Mouse (Mus musculus) mammary gland, adult 2 months (tissue): ENCODE results near the gene Isg20l2. TPM values are rescaled to one million over a fixed set of nuclear protein-coding genes. Genes with fewer than 3 reads are reported as not detected.

Experiments used
- polyA plus RNA-seq: library from polyadenylated mRNA; depleted of rRNA; stranded (reverse); fragments of >200 nt; gene quantifications from 2 replicates; pipeline ENCODE4 v1.2.3, GENCODE M21; 2012; ENCODE audit warnings: low replicate concordance; rRNA removed

Gene Isg20l2
- polyA plus RNA-seq: 13.4 and 17.8 TPM in 2 replicates

DNA sequence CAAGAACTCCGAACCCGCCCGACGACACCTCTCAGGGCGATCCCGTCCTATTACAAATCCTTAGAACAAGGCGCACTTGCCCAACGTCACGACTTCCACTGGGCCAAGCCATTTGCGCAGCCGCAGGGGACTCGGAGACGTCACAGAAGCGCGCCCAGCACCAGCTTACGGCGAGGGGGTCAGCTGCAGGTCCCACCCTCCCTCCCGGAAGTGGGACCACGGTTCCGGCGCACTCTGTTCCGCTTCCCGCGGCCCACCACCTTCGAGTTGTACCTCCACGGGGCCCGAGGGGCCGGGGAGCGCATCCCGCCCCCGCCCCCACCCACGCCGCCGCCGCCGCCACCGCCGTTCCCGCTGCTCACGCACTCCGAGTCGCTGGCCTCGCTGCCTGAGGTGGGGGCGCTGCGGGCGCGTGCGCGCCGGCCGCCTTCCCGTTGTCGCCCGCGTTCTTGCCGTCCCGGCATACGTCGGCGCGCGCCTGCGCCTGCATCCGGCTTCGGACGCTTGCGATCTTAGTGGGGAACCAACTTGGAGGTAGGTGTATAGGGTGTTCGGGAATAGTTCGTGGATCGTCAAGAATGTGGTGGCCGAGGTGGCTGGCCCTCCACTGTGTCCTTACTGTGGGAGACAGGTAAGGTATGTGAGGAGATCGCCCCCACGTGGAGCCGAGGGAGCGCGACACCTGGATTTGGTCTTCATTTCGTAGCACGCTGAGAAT is at the start of gene Isg20l2, which contains the start of gene Rrnad1:
Isg20l2 (plus strand) TSS at position 237 of the 718 bp plus-strand sequence.
Rrnad1 (minus strand) TSS at position 640 of the 718 bp plus-strand sequence.

DNA sequence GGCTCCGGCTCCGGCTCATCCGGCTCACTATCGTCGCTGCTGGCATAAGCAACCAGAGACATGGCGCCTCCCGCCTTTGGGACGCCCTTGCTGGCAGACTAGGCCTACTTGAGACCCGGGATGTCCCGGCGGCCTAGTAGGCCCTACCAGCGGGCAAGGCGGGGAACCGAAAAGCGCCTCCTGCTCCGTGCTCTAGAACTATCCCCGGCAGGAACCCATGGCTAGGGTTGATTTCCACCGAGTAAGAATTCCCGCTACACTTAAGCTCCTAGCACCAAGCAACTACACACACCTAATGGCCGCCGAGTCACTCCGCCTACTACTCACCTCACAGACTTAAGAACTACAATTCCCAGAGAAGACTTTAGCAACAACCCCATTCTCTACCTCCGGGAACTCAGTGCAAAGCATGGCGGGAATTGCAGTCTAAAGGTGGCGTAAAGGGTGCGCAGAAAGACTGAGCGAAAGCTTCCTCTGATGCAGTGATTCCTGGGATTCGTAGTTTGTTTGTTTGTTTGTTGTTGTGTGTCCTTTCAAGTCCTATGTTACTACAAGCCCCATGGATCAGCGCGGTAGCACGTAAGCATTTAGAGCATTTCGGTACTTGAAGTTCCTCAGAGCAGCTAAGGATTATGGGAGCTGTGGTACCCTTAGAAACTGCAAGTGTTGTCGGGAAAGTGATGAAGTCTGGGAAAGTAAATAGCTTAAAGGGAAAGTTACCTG is 44.7 kb upstream of the Isg20l2 start, which contains the start of gene Prcc:
Prcc (minus strand) TSS at position 328 of the 723 bp plus-strand sequence.

DNA sequence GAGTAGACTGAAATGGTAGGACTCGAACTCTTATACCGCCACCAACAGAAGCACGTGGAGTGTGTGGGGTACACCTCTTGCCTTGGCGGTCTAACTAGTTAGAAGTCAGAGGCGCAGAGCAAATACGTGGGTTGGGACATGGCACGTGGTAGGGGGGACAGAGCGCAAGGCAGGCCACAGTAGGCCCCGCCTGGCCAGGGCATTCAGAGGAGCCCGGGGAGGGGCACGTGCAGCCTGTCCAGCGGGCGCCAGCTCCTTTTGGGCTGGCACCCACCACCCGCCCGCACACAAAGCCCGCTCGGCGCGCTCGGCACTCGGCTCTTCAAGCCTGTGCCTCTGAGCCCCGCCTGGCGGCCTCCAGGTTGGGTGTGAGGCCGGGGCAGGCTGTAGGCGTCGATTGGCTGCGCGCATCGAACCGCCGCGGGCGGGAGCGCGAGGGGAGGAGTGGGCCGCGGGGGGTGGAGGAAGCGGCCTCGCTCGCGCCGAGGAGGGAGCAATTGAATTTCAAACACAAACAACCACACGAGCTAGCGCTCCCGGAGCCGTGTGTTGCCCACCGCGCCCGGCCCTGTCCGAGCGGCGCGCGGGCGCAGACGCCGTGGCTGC is 24.1 kb upstream of the Isg20l2 start, which contains the start of gene Hdgf:
Hdgf (plus strand) TSS at position 442 of the 606 bp plus-strand sequence.

DNA sequence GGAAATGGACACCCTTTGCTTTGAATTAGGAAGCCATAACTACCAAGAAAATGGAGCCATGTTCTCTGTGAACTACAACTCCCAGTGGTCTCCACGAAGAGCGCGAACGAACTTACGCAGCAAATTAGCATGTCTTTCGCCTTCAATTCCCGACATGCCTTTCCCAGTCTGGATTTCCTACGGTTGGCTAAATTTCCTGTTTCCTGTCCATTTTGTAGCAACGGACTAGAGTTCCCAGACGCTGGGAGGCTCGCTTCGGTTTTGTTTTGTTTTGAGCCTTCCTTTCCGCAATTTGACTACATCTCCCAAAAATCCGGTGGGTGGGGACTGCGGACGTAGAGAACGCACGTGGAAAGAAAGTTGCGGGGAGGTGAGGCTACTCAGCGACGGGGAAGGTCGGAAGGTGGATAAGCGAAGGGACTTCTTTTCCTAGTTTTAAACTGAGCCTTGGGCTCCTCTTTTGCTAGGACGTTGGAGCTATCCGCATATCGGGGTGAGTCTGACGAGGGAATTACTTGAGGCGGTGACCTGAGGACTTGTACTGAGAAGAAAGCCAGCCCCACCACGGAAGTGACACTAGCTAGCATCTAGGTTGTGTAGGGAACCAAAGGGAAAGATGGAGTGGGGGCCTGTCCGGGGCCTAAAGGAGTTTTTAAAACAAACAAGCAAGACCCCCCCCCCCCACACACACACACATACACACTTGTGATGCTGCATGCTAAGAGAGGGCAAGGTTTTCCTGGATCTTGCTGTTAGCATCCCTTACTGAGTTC is 10.6 kb upstream of the Isg20l2 start, which contains the start of gene Mrpl24:
Mrpl24 (plus strand) TSS at position 171 of the 773 bp plus-strand sequence.

DNA sequence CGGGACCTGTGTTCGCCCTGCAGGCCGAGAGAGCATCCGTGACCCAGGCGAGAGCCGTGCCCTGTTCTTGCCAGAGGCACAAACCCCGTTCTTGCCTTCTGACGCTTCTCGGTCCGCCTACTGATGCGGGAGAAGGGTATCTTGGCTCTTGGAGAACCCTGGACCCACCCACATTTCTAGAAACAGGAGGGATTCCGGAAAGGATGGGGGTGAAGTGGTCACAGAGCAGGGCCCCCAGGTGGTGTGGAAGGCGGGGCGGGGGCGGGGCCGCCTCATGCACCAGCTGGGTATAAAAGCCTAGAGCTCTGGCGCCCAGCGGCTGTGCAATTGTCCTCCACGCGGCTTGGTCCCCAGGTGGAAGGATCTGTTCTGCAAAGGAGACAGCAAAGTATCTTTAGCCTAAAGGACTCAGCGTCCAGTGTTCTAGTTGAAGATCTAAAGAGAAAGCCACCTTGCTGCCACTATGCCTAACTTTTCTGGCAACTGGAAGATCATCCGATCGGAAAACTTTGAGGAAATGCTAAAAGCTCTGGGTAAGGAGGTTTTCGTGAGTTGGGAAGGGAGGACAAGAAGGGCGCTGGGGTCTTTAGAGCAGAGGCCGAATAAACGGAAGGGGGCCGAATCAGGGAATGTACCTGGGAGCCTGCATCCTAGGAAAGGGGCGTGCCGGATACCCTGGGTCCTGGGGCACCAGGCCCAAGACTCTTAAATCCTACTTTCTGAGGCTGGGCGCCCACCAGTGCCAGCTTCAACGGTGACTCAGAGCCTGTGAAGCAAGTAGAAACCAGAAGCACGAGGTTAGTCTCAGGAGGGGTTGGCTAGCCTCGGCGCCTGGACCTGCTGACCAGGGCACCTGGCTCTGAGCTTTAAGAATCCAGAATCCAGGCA is 18.5 kb downstream of the Isg20l2 start, which contains the start of gene Crabp2:
Crabp2 (plus strand) TSS at position 289 of the 888 bp plus-strand sequence.

DNA sequence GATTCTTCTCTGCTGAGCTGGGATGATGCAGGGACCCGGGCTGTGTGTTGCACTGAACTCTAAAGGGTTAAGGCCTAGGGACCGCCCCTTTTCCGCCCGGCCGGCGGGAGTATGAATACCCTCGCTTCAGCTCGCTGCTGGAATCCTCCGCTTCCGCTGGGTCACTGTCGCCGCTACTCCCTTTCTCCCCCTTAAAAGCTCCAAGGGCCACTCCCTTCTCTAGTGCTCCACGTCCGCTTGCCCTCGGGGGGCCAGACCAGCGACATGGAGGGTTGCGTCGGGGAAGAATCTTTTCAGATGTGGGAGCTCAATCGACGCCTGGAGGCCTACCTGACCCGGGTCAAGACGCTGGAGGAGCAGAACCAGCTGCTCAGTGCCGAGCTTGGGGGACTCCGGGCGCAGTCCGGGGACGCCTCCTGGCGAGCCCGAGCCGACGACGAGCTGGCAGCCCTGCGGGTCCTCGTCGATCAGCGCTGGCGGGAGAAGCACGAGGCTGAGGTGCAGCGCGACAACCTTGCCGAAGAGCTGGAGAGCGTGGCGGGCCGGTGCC is 40.9 kb downstream of the Isg20l2 start, which contains the start of gene Nes:
Nes (plus strand) TSS at position 140 of the 550 bp plus-strand sequence.

Other genes starting within 250 kb of the Isg20l2 start
- 0.13 and 0.32 TPM in 2 replicates for gene Lrrc71, start 181.7 kb upstream of the Isg20l2 start, polyA plus RNA-seq
- gene Ntrk1, start 135.2 kb upstream of the Isg20l2 start, polyA plus RNA-seq: 2.8 and 7.2 TPM in 2 replicates
- 1.6 TPM in 2 replicates for gene Insrr, start 133.4 kb upstream of the Isg20l2 start, polyA plus RNA-seq
- gene Pear1, start 106.0 kb upstream of the Isg20l2 start, polyA plus RNA-seq: 101 and 130 TPM in 2 replicates
- 13.9 and 25.6 TPM in 2 replicates for gene Sh2d2a, start 83.6 kb upstream of the Isg20l2 start, polyA plus RNA-seq
- gene Prcc, start 44.7 kb upstream of the Isg20l2 start, polyA plus RNA-seq: 28.7 and 33.3 TPM in 2 replicates
- 51.3 and 106 TPM in 2 replicates for gene Hdgf, start 24.0 kb upstream of the Isg20l2 start, polyA plus RNA-seq
- 26.0 and 58.0 TPM in 2 replicates for gene Mrpl24, start 10.8 kb upstream of the Isg20l2 start, polyA plus RNA-seq
- gene Rrnad1, start 403 bp downstream of the Isg20l2 start, polyA plus RNA-seq: 34.7 and 39.2 TPM in 2 replicates
- 1.8 and 4.6 TPM in 2 replicates for gene Crabp2, start 18.4 kb downstream of the Isg20l2 start, polyA plus RNA-seq
- 5.5 and 8.3 TPM in 2 replicates for gene Nes, start 40.8 kb downstream of the Isg20l2 start, polyA plus RNA-seq
- gene Bcan, start 69.9 kb downstream of the Isg20l2 start, polyA plus RNA-seq: 0.06 and 0.08 TPM in 2 replicates
- 0.10 and 0.45 TPM in 2 replicates for gene Hapln2, start 97.3 kb downstream of the Isg20l2 start, polyA plus RNA-seq
- 4.2 and 6.0 TPM in 2 replicates for gene Gpatch4, start 112.8 kb downstream of the Isg20l2 start, polyA plus RNA-seq
- 68.0 and 109 TPM in 2 replicates for gene Naxe, start 128.2 kb downstream of the Isg20l2 start, polyA plus RNA-seq
- not detected in 2 replicates for gene Ttc24, start 148.0 kb downstream of the Isg20l2 start, polyA plus RNA-seq
- gene Iqgap3, start 151.7 kb downstream of the Isg20l2 start, polyA plus RNA-seq: 2.2 TPM in 2 replicates
- gene Mef2d, start 212.1 kb downstream of the Isg20l2 start, polyA plus RNA-seq: 100 and 138 TPM in 2 replicates